Mouse (Mus musculus) granulocyte monocyte progenitor cell, adult 5-6 weeks (primary cell): ENCODE measurements around the gene Fbxl18. TPM values are rescaled to one million over a fixed set of nuclear protein-coding genes. Genes with fewer than 3 reads are reported as not detected.
"Not testable (repeated sequence)": the region's sequence is repeated elsewhere in the genome, so short reads cannot be mapped to it uniquely, and the experiment has no call there.

Source experiments
- ATAC-seq: replicated peaks from 2 replicates; pipeline ENCODE4 v1.8.0; 2016; ENCODE audit warnings: mild to moderate bottlenecking, moderate TSS enrichment, inconsistent platforms; ENCODE audit not compliant: poor library complexity, severe bottlenecking
- total RNA-seq, 2 experiments: library from RNA; stranded (forward) in 1 of 2; stranded (reverse) in 1 of 2; fragments of 200-712, 200-1000 nt in 1 of 2; fragments of >200 nt in 1 of 2; fragmentation: Nextera tagmentation in 1 of 2; gene quantifications; 2 replicates each; pipeline ENCODE4 v1.2.3; 2014 to 2017

Gene Fbxl18
- total RNA-seq, 2 experiments from 2014 or later: 2.4 to 4.1 TPM

GRCm38 (mm10) chr5:142901846-142902505 lies 6.8 kb upstream of the Fbxl18 start:
- ATAC-seq: no peak

- no peak for ATAC-seq
These were observed 6.2 kb upstream of the Fbxl18 start for GRCm38 (mm10) chr5:142901355-142901802.

DNA sequence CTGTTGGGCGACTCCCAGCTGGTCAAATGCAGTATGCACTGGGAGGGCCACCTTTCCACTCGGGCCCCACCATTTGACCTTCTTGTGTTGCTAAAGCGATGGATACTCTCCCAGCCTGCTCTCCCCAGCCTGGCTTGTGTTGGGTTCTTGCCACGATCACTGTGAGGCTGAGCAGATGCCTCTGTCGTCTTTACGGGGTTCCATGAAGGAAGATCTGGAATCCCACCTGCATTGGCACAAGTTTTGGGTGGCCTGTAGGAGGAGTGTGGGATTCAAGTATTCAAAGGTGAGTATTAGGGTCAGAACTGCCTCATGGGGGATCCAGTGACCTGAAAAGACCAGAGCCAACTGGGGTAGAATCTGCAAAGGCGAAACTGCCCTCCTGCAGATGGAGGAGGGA lies 5.4 kb upstream of the Fbxl18 start:
- ATAC-seq: no peak

DNA sequence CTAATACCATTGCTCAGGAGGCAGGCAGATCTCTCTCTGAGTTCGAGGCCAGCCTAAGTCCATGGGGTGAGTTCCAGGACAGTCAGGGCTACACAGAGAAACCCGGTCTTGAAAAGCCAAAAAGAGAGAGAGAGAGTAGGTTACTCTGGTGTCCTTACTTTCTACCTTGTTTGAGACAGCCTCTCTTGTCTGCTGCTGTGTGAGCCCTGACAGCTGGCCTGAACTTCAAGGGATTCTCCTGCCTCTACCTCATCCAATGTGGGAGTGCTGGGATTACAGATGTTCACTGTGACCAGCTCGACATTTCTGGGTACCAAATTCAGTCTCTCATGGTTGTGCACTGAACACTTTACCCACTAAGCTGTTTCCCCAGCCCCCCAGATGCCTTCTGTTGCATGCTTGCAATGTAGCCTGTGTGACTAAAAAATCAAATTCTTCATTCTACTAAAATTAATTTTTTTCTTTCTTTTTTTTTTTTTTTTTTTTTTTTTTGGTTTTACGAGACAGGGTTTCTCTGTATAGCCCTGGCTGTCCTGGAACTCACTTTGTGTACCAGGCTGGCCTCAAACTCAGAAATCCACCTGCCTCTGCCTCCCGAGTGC lies 4.8 kb upstream of the Fbxl18 start:
- no peak for ATAC-seq

DNA sequence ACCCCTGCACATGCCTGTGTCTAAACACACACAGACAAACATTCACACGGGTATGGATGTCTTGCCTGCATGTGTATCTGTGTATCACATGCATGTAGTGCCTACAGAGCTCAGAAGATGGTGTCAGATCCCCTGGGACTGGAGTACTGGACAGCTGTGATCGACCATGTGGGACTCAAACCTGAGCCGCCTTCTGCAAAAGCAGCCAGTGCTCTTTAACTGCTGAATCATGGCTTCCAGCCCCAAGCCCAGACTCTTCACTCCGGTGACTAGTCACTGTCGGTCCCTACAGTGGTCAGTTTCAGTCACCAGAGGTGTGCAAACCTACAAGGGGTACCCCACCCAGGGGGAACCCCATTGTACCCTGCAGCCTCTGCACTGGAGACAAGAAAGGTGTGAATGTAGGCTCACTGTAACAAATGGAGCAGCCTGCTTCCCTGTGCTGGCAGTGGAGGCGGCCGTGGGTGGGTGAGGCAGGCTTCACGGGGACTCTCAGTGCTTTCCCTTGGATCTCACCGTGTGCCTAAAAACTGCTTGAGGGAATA lies 3.9 kb upstream of the Fbxl18 start:
- ATAC-seq: no peak

DNA sequence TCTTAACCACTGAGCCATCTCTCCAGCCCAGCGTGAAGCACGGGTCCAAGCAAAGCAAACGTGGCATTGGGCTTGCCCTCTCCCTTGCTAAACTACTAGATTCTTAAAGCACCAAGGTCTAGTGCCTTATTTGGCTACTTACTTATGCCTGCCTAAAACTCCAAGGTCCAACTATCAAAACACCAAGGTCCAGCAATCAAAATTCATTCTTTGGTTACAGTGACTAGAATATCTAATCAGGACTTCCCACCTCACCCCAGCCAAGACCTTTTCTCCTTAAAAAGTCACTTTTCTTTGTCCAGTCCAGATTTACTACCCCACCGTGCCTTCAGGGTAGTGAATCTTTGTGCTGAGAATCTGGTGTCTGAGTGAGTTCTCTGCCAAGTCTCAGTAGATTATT lies 3.1 kb upstream of the Fbxl18 start:
- no peak for ATAC-seq

DNA sequence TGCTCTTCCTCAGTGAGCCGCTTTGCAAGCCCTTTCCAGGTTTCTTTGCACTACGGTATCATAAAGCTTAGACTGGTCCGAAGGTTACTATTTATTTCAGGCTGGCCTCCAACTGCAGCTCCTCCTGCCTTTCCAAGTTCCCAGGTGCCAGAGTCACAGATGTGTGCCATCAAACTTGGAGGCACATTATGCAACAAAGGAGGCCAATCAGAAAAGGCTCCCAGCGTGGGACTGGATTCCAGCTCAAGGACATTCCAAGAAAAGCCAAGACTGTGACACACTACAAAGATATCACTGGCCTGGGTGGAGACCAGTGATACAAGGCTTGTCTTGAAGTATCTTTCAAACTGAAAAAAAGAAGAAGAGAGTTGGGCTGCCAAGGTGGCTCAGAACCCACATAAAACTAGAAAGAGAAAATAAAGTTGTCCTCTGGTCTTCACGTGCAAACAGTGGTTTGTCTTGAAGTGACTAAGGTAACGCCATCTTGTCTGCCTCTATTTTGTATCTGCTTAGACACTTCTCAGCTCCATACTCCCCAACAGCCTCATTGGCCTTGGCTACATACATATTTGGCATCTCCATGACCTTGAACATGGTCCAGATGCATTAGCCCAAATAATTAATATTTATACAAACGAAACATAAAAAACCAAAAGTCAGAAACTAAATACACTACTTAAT lies 2.5 kb upstream of the Fbxl18 start:
- ATAC-seq: no peak

DNA sequence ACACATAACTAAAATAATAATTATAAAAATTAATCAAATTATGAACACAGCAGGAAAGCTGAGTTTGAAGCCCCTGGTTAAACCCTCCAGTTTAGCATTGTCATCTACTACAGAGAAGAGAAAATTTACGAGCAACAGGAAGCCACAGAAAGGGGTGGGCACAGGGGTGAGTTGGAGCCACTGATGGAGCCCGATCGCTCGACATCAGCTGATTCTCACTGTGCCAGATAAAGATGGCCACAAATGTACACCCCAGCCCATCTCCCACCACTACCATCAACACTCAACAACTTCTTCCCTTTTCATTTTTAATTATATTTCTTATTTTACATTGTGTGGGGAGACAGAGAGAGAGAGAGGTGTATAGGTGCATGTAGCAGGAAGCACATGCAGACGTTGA lies 1.5 kb upstream of the Fbxl18 start:
- 0 out of 2 replicates have a peak, but pooled peaks have one; percentile 21 for ATAC-seq

DNA sequence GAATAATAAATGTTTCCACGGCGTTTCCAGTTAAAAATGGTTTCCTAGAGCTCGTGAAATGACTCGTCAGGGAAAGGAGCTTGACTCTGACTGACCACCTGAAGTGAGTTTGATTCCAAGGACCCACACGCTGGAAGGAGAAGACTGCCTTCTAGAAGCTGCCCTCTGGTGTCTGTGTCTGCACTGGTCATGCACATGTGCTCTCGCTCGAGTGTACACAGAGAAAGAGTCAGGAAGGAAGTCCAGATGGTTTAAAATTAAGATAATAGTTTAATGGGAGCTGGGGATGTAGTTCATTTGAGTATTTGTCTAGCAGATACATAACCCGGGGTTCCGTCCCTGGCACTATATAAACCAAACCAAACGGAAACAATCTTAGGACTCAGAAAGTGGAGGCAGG lies 971 bp upstream of the Fbxl18 start:
- ATAC-seq: peak; percentile 29

- ATAC-seq: no peak
These were observed 3.8 kb downstream of the Fbxl18 start for GRCm38 (mm10) chr5:142891396-142891795.

GRCm38 (mm10) chr5:142887533-142887932 lies 7.7 kb downstream of the Fbxl18 start:
- not testable (repeated sequence) for ATAC-seq

GRCm38 (mm10) chr5:142886761-142887160 lies 8.5 kb downstream of the Fbxl18 start:
- no peak for ATAC-seq

- ATAC-seq: no peak
These were observed 9.0 kb downstream of the Fbxl18 start for GRCm38 (mm10) chr5:142886181-142886580.

- no peak for ATAC-seq
These were observed 12.8 kb downstream of the Fbxl18 start for GRCm38 (mm10) chr5:142882471-142882870.

DNA sequence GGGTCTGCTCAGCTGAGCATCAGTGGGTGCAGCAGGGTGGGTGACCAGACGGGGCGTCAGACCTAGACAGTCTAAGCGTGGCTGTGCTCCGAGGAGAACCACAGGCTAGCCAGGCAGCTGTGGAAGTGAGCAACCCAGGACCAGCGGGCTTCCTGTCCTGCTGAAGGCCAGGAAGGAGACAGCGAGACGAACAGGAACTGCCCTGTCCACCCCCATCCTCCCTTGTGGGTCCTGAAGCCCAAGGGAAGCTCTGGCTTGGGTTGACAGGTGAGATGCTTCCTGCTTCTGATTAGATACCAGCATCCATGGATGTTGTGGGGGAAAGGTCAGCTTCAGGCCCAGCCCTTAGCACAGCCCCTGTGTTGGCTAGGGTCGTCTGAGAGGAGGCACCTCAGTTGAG lies 13.3 kb downstream of the Fbxl18 start:
- ATAC-seq: no peak

GRCm38 (mm10) chr5:142880806-142881516 lies 14.3 kb downstream of the Fbxl18 start:
- ATAC-seq: peak; percentile 31; the same call in 1 of the 2 replicates

DNA sequence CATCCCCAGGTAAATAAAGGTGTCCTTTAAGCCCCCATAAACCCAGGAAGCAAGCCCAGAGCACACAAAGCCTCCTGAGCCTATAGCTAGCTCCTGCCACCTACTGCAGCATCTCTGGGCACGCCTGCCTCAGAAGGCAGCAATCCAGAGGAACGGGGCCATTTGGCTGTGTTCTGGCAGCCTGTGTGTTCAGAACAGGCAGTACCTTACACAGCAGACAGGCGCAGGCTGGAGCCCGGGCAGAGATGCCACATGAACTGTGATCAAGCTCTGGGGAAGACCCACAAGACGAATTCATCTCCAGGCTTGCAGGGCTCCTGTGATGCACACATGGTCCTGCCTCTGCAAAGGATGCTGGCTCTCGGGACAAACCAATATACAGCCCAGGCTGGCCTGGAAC lies 15.0 kb downstream of the Fbxl18 start:
- ATAC-seq: no peak

GRCm38 (mm10) chr5:142879318-142880175 lies 15.7 kb downstream of the Fbxl18 start:
- ATAC-seq: peak; percentile 67

- no peak for ATAC-seq
These were observed 16.7 kb downstream of the Fbxl18 start for GRCm38 (mm10) chr5:142878570-142878969.
